Mouse (Mus musculus) liver, adult 2 months (tissue): ENCODE data around the gene Adgrv1.

Experiments used
- CTCF ChIP-seq: fragments of 200-500 bp; IDR thresholded peaks from 2 replicates; pipeline ENCODE4 v1.5.1; 2011; ENCODE audit warnings: low read depth, low read length, control low read depth
- POLR2A ChIP-seq: fragments of 200-500 bp; IDR thresholded peaks from 2 replicates; pipeline ENCODE4 v1.6.1; 2011; ENCODE audit warnings: low read length, control low read depth; ENCODE audit not compliant: insufficient read depth; ENCODE audit errors: extremely low read depth

GRCm38 (mm10) chr13:81208106-81208613 lies 424.8 kb downstream of the Adgrv1 start:
- no peak for TF ChIP-seq POLR2A
- no peak for TF ChIP-seq CTCF
